Mouse (Mus musculus) bone marrow, adult 2 months (tissue): ENCODE measurements around the gene Dnah8. TPM values are rescaled to one million over a fixed set of nuclear protein-coding genes. Genes with fewer than 3 reads are reported as not detected.
A peak's percentile ranks its signal among the peaks of the same experiment; 100 is the strongest.

Experiments used
- H3K27ac ChIP-seq: fragments of 200-500 bp; 2 replicates; pipeline ENCODE4 v1.5.1; 2012; ENCODE audit warnings: low read depth, mild to moderate bottlenecking, control low read depth, inconsistent platforms, low read length; ENCODE audit not compliant: control insufficient read depth, poor library complexity, insufficient read depth
- H3K4me1 ChIP-seq: fragments of 200-500 bp; 2 replicates; pipeline ENCODE4 v1.6.1; 2011; ENCODE audit warnings: low read length; ENCODE audit not compliant: control insufficient read depth, insufficient read depth
- H3K4me3 ChIP-seq: fragments of 200-500 bp; replicated peaks from 2 replicates; pipeline ENCODE3; 2011; ENCODE audit warnings: mild to moderate bottlenecking, low read depth, low read length, control low read depth; ENCODE audit not compliant: control insufficient read depth
- CTCF ChIP-seq: fragments of 200-500 bp; IDR thresholded peaks from 2 replicates; pipeline ENCODE4 v1.5.1; 2011; ENCODE audit warnings: low read length, control low read depth; ENCODE audit not compliant: control insufficient read depth, insufficient read depth
- POLR2A ChIP-seq: fragments of 200-500 bp; IDR thresholded peaks from 2 replicates; pipeline ENCODE4 v1.6.1; 2011; ENCODE audit warnings: low read depth, mild to moderate bottlenecking, control low read depth, low read length, borderline replicate concordance; ENCODE audit not compliant: control insufficient read depth
- WGBS: fragments of 180-500 bp; shearing (Covaris S2); methylation state at CpG from one replicate; pipeline ENCODE4 v1.1.7; 2018; 5-methylcytosine and 5-hydroxymethylcytosine counted together
- polyA plus RNA-seq: library from polyadenylated mRNA; stranded (reverse); fragments of >200 nt; gene quantifications from 2 replicates; pipeline ENCODE4 v1.2.4, GENCODE M21; 2011; ENCODE audit warnings: low replicate concordance; ENCODE audit not compliant: missing spikeins, insufficient read depth, insufficient read length

Dnah8 gene
- polyA plus RNA-seq, 1 experiment: 24.6 TPM

DNA sequence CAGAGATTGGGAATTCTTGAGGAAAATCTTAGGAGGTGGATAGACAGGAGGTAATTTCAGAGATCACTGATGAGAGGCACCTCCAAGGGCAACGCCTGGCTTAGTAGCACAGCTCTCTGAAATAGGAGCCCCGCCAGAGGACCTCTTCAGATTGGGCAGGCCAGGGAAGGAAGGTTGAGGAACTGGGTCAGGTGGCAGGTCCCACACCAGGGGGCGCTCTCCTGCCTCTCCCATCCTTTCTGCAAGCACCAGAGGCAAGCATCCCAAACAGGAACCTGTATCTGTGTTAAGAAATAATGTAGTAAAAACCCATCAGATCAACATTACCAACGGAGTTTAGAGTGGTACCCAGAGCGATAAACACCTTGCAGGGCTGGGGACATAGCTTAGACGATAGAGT lies 113.6 kb downstream of the Dnah8 start:
- Histone ChIP-seq H3K27ac (no peak overlapping the region), H3K4me1 (no peaks in the 10 kb centered on the region), H3K4me3 (no peak overlapping the region)
- WGBS: 61% methylated on average over 6 of the region's 6 CpGs
- peak; percentile 60 for TF ChIP-seq CTCF
- TF ChIP-seq POLR2A: no peak

GRCm38 (mm10) chr17:30739769-30740168 lies 115.6 kb downstream of the Dnah8 start:
- 81% methylated on average over 3 of the region's 3 CpGs for WGBS
- Histone ChIP-seq H3K4me1 (no peaks in the 10 kb centered on the region), H3K4me3 (no peak overlapping the region), H3K27ac (no peak overlapping the region)
- no peak for TF ChIP-seq CTCF
- TF ChIP-seq POLR2A: no peak

- H3K27ac ChIP-seq: no peak overlapping the region
- H3K4me3 ChIP-seq: no peak overlapping the region
- TF ChIP-seq POLR2A (no peak), CTCF (no peak)
- H3K4me1 ChIP-seq: no peaks in the 10 kb centered on the region
- WGBS: 84% methylated on average over 3 of the region's 3 CpGs
Observed at GRCm38 (mm10) chr17:30743947-30744346, 119.8 kb downstream of the Dnah8 start.

DNA sequence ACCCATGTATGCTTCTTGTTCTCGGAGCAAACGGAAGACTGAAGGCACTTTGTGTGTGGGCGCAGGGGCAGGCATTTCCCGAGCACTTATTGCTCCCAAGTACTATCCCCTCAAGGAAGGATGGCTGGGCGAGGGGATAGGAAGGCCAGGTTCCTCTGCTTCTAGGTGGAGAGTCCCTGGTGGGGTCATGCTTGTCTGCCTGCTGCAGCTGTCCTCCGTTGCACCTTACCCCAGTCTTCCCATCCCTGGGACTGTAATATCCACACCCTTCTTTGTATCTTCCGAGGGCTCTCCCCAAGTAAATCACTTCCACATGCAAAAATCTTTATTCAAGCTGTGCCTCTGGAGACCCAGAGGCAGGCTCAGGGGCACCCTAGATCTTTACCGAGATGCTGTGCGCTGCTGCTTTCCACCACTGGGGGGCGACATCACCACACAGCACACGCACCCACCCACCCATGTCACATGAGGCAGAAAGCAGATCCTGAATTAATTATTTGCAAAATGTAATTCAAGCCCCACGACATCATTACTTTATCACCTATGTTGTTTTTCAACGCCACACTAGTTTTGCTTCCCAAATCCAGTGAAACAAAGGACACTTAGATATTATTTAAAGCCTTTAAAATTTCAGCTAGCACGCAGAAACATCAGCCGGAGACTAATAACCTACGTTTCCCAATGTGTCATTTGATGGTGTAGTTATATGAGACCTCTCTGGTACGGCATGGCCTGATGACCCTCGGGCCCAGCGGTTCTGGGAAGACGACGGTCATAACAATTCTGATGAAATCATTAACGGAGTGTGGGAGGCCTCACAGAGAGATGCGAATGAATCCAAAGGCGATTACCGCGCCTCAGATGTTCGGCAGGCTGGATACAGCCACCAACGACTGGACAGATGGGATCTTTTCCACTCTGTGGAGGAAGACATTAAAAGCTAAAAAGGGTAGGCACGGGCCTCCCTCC lies 122.2 kb downstream of the Dnah8 start:
- WGBS: 72% methylated on average over 29 of the region's 29 CpGs
- TF ChIP-seq POLR2A: no peak
- TF ChIP-seq CTCF: peak; percentile 91
- no peaks in the 10 kb centered on the region for H3K4me1 ChIP-seq
- no peak overlapping the region for H3K4me3 ChIP-seq
- H3K27ac ChIP-seq: no peak overlapping the region

- no peaks in the 10 kb centered on the region for H3K4me1 ChIP-seq
- 89% methylated on average over 12 of the region's 12 CpGs for WGBS
- H3K4me3 ChIP-seq: no peak overlapping the region
- no peak overlapping the region for H3K27ac ChIP-seq
- TF ChIP-seq CTCF: no peak
- no peak for TF ChIP-seq POLR2A
Observed at GRCm38 (mm10) chr17:30749391-30749790, 125.2 kb downstream of the Dnah8 start.

- H3K4me3 ChIP-seq: no peak overlapping the region
- 81% methylated on average over 6 of the region's 6 CpGs for WGBS
- TF ChIP-seq POLR2A (no peak), CTCF (no peak)
- H3K27ac ChIP-seq: no peak overlapping the region
- no peaks in the 10 kb centered on the region for H3K4me1 ChIP-seq
Observed at GRCm38 (mm10) chr17:30750269-30750668, 126.1 kb downstream of the Dnah8 start.

DNA sequence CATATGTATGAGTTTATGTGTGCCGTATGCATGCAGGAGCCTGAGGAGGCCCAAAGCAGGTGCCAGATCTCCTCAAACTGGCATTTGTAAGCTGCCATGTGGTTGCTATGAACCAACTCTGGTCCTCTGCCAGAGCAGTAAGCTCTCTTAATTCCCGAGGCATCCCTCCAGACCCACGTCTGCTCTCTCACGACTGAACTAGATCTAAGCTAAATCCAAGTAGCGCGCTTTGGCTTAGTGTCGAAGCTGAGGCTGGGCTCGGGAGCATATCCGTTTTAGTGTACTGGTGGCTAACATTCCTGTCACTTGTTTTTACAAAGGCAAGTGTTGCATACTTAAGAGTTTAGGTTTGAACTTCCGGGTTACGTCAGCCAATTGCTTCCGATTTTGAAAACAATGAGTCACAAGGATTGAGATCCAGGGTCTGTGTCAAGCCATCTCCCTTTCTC lies 128.2 kb downstream of the Dnah8 start:
- TF ChIP-seq CTCF: no peak
- no peak for TF ChIP-seq POLR2A
- no peak overlapping the region for H3K27ac ChIP-seq
- H3K4me3 ChIP-seq: no peak overlapping the region
- H3K4me1 ChIP-seq: no peaks in the 10 kb centered on the region
- 88% methylated on average over 12 of the region's 12 CpGs for WGBS

GRCm38 (mm10) chr17:30753201-30753600 lies 129.0 kb downstream of the Dnah8 start:
- no peak overlapping the region for H3K4me3 ChIP-seq
- no peak overlapping the region for H3K27ac ChIP-seq
- H3K4me1 ChIP-seq: no peaks in the 10 kb centered on the region
- WGBS: 87% methylated on average over 6 of the region's 6 CpGs
- TF ChIP-seq CTCF (no peak), POLR2A (no peak)
